Mouse (Mus musculus) thymus, adult 2 months (tissue): Measurements from ENCODE around the gene Trafd1. TPM values are rescaled to one million over a fixed set of nuclear protein-coding genes. Genes with fewer than 3 reads are reported as not detected.

Experiments used
- DNase-seq: peaks from one replicate; pipeline ENCODE4 v3.0.0; 2021
- H3K27ac ChIP-seq: fragments of 200-500 bp; 2 replicates; pipeline ENCODE4 v1.5.1; 2012; ENCODE audit warnings: low read length, control low read depth; ENCODE audit not compliant: control insufficient read depth, insufficient read depth
- H3K27me3 ChIP-seq: fragments of 200-500 bp; 2 replicates; pipeline ENCODE4 v1.6.1; 2012; ENCODE audit warnings: mild to moderate bottlenecking, low read length, moderate library complexity, mixed read lengths; ENCODE audit not compliant: control insufficient read depth, insufficient read depth
- H3K36me3 ChIP-seq: fragments of 200-500 bp; 2 replicates; pipeline ENCODE4 v1.6.1; 2012; ENCODE audit warnings: mild to moderate bottlenecking, low read length, moderate library complexity; ENCODE audit not compliant: control insufficient read depth, insufficient read depth
- H3K4me1 ChIP-seq: fragments of 200-500 bp; replicated peaks from 2 replicates; pipeline ENCODE4 v1.6.1; 2012; ENCODE audit warnings: low read length; ENCODE audit not compliant: control insufficient read depth, insufficient read depth
- H3K4me3 ChIP-seq: fragments of 200-500 bp; 2 replicates; pipeline ENCODE4 v1.5.1; 2012; ENCODE audit warnings: mild to moderate bottlenecking, low read length, control low read depth, moderate library complexity; ENCODE audit not compliant: control insufficient read depth, insufficient read depth
- CTCF ChIP-seq: fragments of 200-500 bp; IDR thresholded peaks from 2 replicates; pipeline ENCODE4 v1.5.1; 2012; ENCODE audit warnings: mild to moderate bottlenecking, control low read depth, low read length, moderate library complexity, borderline replicate concordance; ENCODE audit not compliant: control insufficient read depth, poor library complexity, insufficient read depth; ENCODE audit errors: extremely low read depth
- POLR2A ChIP-seq: fragments of 200-500 bp; IDR thresholded peaks from 2 replicates; pipeline ENCODE4 v1.6.1; 2012; ENCODE audit warnings: mild to moderate bottlenecking, low read length, control low read depth, moderate library complexity; ENCODE audit not compliant: control insufficient read depth, poor library complexity, insufficient read depth; ENCODE audit errors: extremely low read depth
- WGBS: fragments of 180-500 bp; shearing (Covaris S2); methylation state at CpG from one replicate; pipeline ENCODE4 v1.1.7; 2018; 5-methylcytosine and 5-hydroxymethylcytosine counted together
- polyA plus RNA-seq: library from polyadenylated mRNA; depleted of rRNA; stranded (reverse); fragments of >200 nt; gene quantifications from 2 replicates; pipeline ENCODE4 v1.2.3, GENCODE M21; 2012; rRNA removed

Gene Trafd1
- polyA plus RNA-seq, 1 experiment, result 117 TPM

DNA sequence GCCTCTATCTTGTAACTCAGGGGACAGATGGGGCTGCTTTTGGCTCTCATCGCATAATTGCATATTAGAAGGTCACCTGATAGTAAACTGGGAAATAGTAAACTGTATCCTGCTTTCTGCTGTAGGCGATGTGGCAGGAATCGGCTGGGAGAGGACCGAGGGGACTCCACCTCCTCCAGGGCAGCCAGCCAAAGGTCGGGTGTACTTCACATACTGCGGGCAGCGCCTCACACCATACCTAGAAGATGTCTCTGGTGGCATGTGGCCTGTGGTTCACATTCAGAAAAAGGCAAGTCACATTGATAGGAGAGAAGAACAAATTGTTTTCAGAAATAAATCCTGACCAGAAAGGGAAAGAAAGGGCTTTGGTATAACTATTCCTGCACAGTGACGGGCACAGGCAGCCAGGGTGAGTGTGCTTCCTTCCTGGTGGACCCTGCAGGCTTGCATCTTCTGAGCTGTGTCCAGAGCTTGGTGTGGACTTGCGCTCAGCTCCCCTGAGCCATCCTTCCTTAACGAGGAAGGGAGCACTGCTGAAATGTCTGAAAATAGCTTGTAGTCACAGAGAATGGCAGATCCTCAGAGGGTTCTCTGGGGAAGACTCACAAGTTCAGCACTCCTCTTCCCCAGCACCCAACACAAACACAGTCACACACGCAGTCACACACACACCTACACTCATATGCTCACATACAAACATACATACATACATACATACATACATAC is 55.9 kb downstream of the Trafd1 start:
- H3K36me3 ChIP-seq, result peaks cover 46% of the 10 kb centered on the region
- WGBS, result 64% methylated on average over 11 of the region's 11 CpGs

DNA sequence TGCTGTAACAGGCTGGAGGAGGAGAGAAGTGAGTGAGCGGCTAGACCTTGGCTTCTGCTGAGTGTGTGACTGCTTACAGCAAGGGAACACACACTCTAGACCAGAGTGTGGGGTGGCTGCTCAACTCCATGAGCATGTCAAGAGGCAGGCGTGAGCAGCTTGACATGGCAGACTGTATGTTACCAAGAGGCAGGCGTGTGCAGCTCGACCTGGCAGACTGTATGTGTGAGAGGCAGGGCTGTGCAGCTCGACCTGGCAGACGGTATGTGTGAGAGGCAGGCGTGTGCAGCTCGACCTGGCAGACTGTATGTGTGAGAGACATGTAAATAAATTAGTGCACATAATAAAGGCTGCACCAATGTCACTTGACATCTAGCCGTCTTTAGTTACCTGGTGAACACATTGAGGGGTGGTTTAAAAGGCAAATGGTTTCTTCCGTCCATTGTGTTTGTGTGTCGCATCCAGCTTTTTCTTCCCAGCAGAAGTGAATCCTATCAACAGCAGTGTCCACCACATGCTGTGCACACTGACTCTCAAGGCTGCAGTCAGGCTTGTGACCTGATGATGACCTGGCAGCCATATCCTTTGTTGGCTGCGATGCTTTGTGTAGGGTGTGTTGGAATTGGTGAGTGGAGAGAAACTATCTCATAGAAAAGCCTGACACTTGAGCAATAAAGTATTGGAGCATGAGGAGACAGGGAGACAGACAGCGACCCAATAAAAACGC is 59.2 kb downstream of the Trafd1 start:
- WGBS, result 98% methylated on average over 14 of the region's 14 CpGs

More for the DNA sequence above, 55.9 kb downstream of the Trafd1 start:
- TF ChIP-seq POLR2A, result no peak
- Histone ChIP-seq H3K4me3 (peak overlapping the region; percentile 62), H3K27me3 (no peaks in the 10 kb centered on the region), H3K27ac (peak overlapping the region; percentile 82), H3K4me1 (peaks cover 7% of the 10 kb centered on the region)
- no peak for DNase-seq

More for the DNA sequence above, 59.2 kb downstream of the Trafd1 start:
- Histone ChIP-seq H3K27ac (no peak overlapping the region), H3K36me3 (peaks cover 54% of the 10 kb centered on the region), H3K4me1 (peaks cover 6% of the 10 kb centered on the region), H3K27me3 (no peaks in the 10 kb centered on the region), H3K4me3 (no peak overlapping the region)
- no peak for DNase-seq
- no peak for TF ChIP-seq CTCF
- TF ChIP-seq POLR2A, result no peak

Other genes starting within 250 kb of the Trafd1 start
- gene Ptpn11, start 194.2 kb downstream of the Trafd1 start, polyA plus RNA-seq, result 30.0 and 33.1 TPM in 2 replicates
- gene Rpl6, start 181.2 kb downstream of the Trafd1 start, polyA plus RNA-seq, result 391 and 394 TPM in 2 replicates
- gene Hectd4, start 165.4 kb downstream of the Trafd1 start, polyA plus RNA-seq, result 61.5 and 67.5 TPM in 2 replicates
- 14.4 and 15.3 TPM in 2 replicates for gene Naa25, start 12.3 kb upstream of the Trafd1 start, polyA plus RNA-seq
- gene Tmem116, start 66.3 kb upstream of the Trafd1 start, polyA plus RNA-seq, result 1.8 and 5.0 TPM in 2 replicates
- gene Erp29, start 66.9 kb upstream of the Trafd1 start, polyA plus RNA-seq, result 45.1 and 52.7 TPM in 2 replicates
- not detected in 2 replicates for gene Adam1b, start 117.8 kb upstream of the Trafd1 start, polyA plus RNA-seq
- gene Adam1a, start 159.8 kb upstream of the Trafd1 start, polyA plus RNA-seq, result 4.0 and 6.8 TPM in 2 replicates
- not detected in 2 replicates for gene Gm42878, start 159.8 kb upstream of the Trafd1 start, polyA plus RNA-seq
- 38.7 and 49.3 TPM in 2 replicates for gene Mapkapk5, start 160.3 kb upstream of the Trafd1 start, polyA plus RNA-seq
- gene Aldh2, start 208.2 kb upstream of the Trafd1 start, polyA plus RNA-seq, result 203 and 217 TPM in 2 replicates
- 3.9 and 8.8 TPM in 2 replicates for gene Acad12, start 233.3 kb upstream of the Trafd1 start, polyA plus RNA-seq